Mouse (Mus musculus) hindbrain, embryonic 15.5 days (tissue): ENCODE measurements around the gene Tmtc2. TPM values are rescaled to one million over a fixed set of nuclear protein-coding genes. Genes with fewer than 3 reads are reported as not detected.
A peak's percentile ranks its signal among the peaks of the same experiment; 100 is the strongest.

Experiments used
- ATAC-seq: fragments of 200-750 bp; cut with Nextera tagmentation; 2 replicates; pipeline ENCODE4 v1.8.0; 2017; ENCODE audit warnings: low read depth, moderate number of reproducible peaks, moderate TSS enrichment; ENCODE audit not compliant: low FRiP score
- H3K27ac ChIP-seq: fragments of 300-500 bp; sonication (generic); replicated peaks from 2 replicates; pipeline ENCODE4 v1.5.1; 2015; ENCODE audit warnings: mild to moderate bottlenecking, inconsistent platforms
- H3K27me3 ChIP-seq: fragments of 300-500 bp; sonication (generic); 2 replicates; pipeline ENCODE4 v1.6.1; 2015; ENCODE audit warnings: control low read depth, inconsistent platforms
- H3K36me3 ChIP-seq: fragments of 300-500 bp; sonication (generic); 2 replicates; pipeline ENCODE4 v1.6.1; 2015; ENCODE audit warnings: control low read depth, inconsistent platforms
- H3K4me1 ChIP-seq: fragments of 300-500 bp; sonication (generic); replicated peaks from 2 replicates; pipeline ENCODE4 v1.6.1; 2015; ENCODE audit warnings: control low read depth, inconsistent platforms
- H3K4me2 ChIP-seq: fragments of 300-500 bp; sonication (generic); 2 replicates; pipeline ENCODE4 v1.6.1; 2015; ENCODE audit warnings: moderate library complexity, mild to moderate bottlenecking, inconsistent platforms
- H3K4me3 ChIP-seq: fragments of 300-500 bp; sonication (generic); 2 replicates; pipeline ENCODE4 v1.5.1; 2015; ENCODE audit warnings: mild to moderate bottlenecking, inconsistent platforms
- H3K9ac ChIP-seq: fragments of 300-500 bp; sonication (generic); 2 replicates; pipeline ENCODE4 v1.6.1; 2015; ENCODE audit warnings: inconsistent platforms
- H3K9me3 ChIP-seq: fragments of 300-500 bp; sonication (generic); 2 replicates; pipeline ENCODE4 v1.6.1; 2016; ENCODE audit warnings: control low read depth, inconsistent platforms
- WGBS: fragments of 180-500 bp; shearing (Covaris S2); methylation state at CpG from one replicate; pipeline ENCODE4 v1.1.7; 2015; 5-methylcytosine and 5-hydroxymethylcytosine counted together
- polyA plus RNA-seq: library from polyadenylated mRNA; unstranded; fragments of >200 nt; fragmentation: Nextera tagmentation; extraction: Ambion mirVana; gene quantifications from 2 replicates; pipeline ENCODE4 v1.2.1, GENCODE M21; 2015

Tmtc2 gene
- polyA plus RNA-seq, 1 experiment from 2014 or later = 8.5 TPM

DNA sequence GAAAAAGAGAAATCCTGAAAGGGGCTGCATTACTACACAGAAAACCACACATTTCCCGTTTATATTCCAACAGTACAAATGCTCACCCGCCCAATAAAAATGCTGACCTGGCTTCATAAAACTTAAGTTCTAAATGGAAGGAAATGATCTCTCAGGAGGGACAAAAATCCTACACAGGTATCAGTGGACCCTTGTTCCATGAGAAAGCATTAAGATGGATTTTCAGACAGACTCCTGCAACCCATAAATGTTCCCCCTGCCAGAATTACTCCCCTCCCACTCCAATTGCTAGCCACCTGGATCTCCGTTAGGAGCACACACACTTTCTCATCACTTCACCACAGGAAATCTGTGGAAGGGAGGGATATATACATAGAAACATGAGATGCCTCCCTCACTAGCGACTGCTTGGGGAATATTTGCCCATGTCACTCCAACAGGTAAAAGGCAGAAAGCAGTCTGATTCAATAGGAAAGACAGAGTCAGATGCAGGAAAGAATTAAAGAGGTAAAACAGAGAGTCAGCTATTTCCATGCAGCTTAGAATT is 250.5 kb downstream of the Tmtc2 start:
- Histone ChIP-seq H3K9me3 (no peaks in the 10 kb centered on the region), H3K27me3 (no peaks in the 10 kb centered on the region), H3K4me2 (no peak overlapping the region), H3K4me1 (no peaks in the 10 kb centered on the region; the same call in 1 of the 2 replicates), H3K9ac (no peak overlapping the region), H3K4me3 (no peak overlapping the region), H3K36me3 (peaks cover 15% of the 10 kb centered on the region), H3K27ac (no peak overlapping the region)
- ATAC-seq = no peak
- WGBS = 75% methylated on average over 4 of the region's 4 CpGs

DNA sequence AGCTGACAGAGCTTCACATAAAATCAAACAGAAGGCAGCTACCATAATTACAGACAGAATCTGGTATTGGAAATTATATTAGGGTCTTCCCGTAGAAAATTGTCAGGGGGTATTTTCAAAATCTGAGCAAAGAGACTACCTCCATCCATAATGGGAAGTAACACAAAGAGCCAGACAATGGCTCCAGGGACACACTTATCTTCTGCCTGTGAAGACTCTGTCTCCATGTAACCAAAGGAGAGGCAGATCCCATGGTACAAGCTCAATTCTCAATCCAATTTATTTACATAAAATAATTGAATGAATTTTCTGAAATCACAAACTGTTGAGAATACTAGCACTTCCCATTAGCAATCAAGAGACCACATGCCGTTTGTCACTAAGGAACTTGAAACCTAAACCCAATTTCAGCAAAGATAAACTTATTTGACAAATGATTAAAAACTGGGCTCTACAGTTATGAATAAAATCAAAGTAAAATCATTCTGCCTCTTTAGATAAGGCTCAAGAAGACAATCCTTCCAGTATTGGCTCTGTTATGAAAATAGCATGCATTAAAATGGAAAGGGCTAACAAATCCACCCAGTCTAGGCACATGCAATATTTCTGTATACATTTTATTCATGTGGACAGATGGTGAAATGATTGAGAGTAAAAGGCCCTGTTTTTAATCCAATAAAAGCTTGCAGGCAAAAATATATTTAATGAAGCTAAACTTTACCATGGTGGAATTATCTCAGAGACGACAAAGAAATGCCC is 254.8 kb downstream of the Tmtc2 start:
- no peak overlapping the region for H3K27ac ChIP-seq
- WGBS = 43% methylated on average over 3 of the region's 3 CpGs
- no peak for ATAC-seq

GRCm38 (mm10) chr10:105318869-105319268 is 255.4 kb downstream of the Tmtc2 start:
- no peaks in the 10 kb centered on the region for H3K4me1 ChIP-seq
- WGBS = 31% methylated on average over 2 of the region's 2 CpGs
- peak; percentile 51; the same call in 1 of the 2 replicates for ATAC-seq

More for the DNA sequence above, 254.8 kb downstream of the Tmtc2 start:
- Histone ChIP-seq H3K9me3 (no peaks in the 10 kb centered on the region), H3K27me3 (no peaks in the 10 kb centered on the region), H3K4me2 (no peak overlapping the region), H3K4me1 (no peaks in the 10 kb centered on the region; the same call in 1 of the 2 replicates), H3K36me3 (peaks cover 15% of the 10 kb centered on the region), H3K9ac (no peak overlapping the region), H3K4me3 (no peak overlapping the region)

DNA sequence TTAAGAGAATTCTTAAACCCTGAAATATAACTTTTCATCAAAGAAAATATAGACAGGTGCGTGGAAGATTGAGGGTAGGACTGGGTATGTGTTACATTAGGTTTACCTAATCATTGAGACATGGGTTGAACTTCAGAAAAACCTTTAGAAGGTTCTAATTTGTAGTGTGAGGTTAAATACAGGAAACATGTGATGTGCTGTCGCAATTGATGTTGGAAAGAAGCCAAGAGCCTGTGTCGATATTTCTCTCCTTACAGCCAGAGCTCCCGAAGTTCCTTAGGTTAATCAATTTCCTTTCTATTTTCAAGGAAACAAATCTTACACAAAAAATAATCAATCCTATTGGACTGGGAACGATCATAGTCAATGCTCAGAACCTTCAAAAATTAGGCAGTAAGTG is 261.3 kb downstream of the Tmtc2 start:
- Histone ChIP-seq H3K4me2 (no peak overlapping the region), H3K27me3 (no peaks in the 10 kb centered on the region), H3K27ac (no peak overlapping the region), H3K9ac (no peak overlapping the region), H3K4me3 (no peak overlapping the region), H3K36me3 (no peaks in the 10 kb centered on the region), H3K4me1 (no peaks in the 10 kb centered on the region), H3K9me3 (no peaks in the 10 kb centered on the region)
- 78% methylated on average over 5 of the region's 5 CpGs for WGBS
- ATAC-seq = no peak

More at GRCm38 (mm10) chr10:105318869-105319268, 255.4 kb downstream of the Tmtc2 start:
- Histone ChIP-seq H3K4me3 (no peak overlapping the region), H3K9me3 (no peaks in the 10 kb centered on the region), H3K9ac (no peak overlapping the region), H3K27ac (no peak overlapping the region), H3K4me2 (no peak overlapping the region), H3K36me3 (peaks cover 15% of the 10 kb centered on the region), H3K27me3 (no peaks in the 10 kb centered on the region)

- no peak for ATAC-seq
Observed at GRCm38 (mm10) chr10:105297560-105297959, 276.7 kb downstream of the Tmtc2 start.

GRCm38 (mm10) chr10:105292961-105293360 is 281.3 kb downstream of the Tmtc2 start:
- ATAC-seq = no peak

More at GRCm38 (mm10) chr10:105297560-105297959, 276.7 kb downstream of the Tmtc2 start:
- Histone ChIP-seq H3K36me3 (0 out of 2 replicates have a peak, but pooled peaks cover 3% of the 10 kb centered on the region), H3K4me3 (no peak overlapping the region), H3K9me3 (no peaks in the 10 kb centered on the region), H3K9ac (no peak overlapping the region), H3K4me1 (no peaks in the 10 kb centered on the region), H3K27me3 (no peaks in the 10 kb centered on the region), H3K27ac (no peak overlapping the region), H3K4me2 (no peak overlapping the region)
- WGBS = 71% methylated on average over 3 of the region's 3 CpGs

GRCm38 (mm10) chr10:105288472-105288871 is 285.8 kb downstream of the Tmtc2 start:
- H3K27ac ChIP-seq = no peak overlapping the region
- 72% methylated on average over 2 of the region's 2 CpGs for WGBS
- no peak for ATAC-seq
- H3K4me2 ChIP-seq = no peak overlapping the region
- no peak overlapping the region for H3K4me3 ChIP-seq
- H3K9ac ChIP-seq = no peak overlapping the region
- H3K4me1 ChIP-seq = 0 out of 2 replicates have a peak, but pooled peaks cover 3% of the 10 kb centered on the region
- H3K27me3 ChIP-seq = no peaks in the 10 kb centered on the region
- H3K36me3 ChIP-seq = no peaks in the 10 kb centered on the region
- H3K9me3 ChIP-seq = no peaks in the 10 kb centered on the region

More at GRCm38 (mm10) chr10:105292961-105293360, 281.3 kb downstream of the Tmtc2 start:
- WGBS = 88% methylated on average over 1 of the region's 1 CpGs
- no peaks in the 10 kb centered on the region for H3K9me3 ChIP-seq
- H3K36me3 ChIP-seq = no peaks in the 10 kb centered on the region
- H3K4me2 ChIP-seq = no peak overlapping the region
- H3K4me1 ChIP-seq = 0 out of 2 replicates have a peak, but pooled peaks cover 3% of the 10 kb centered on the region
- no peaks in the 10 kb centered on the region for H3K27me3 ChIP-seq
- H3K27ac ChIP-seq = no peak overlapping the region
- H3K4me3 ChIP-seq = no peak overlapping the region
- no peak overlapping the region for H3K9ac ChIP-seq

DNA sequence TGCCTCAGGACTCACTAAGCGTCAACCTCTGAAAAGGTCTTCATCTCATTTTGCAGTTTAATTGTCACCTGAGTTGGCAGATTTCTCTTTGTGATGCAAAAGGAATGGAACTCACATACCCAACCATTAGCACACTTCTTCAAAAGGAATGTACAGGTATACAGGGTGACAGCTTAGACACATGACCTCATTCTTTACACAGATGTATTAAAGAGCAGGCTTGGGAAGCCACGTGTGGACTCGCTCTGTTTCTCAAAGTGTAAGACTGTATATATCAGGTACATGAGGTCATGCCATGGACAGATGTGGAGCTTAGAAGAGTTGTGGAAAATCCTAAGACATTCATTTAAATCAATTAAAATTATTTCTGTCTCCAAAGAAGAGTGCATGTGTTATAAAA is 286.7 kb downstream of the Tmtc2 start:
- no peak overlapping the region for H3K27ac ChIP-seq
- no peak overlapping the region for H3K4me3 ChIP-seq
- no peaks in the 10 kb centered on the region for H3K36me3 ChIP-seq
- 0 out of 2 replicates have a peak, but pooled peaks cover 3% of the 10 kb centered on the region for H3K4me1 ChIP-seq
- no peaks in the 10 kb centered on the region for H3K9me3 ChIP-seq
- H3K4me2 ChIP-seq = no peak overlapping the region
- H3K9ac ChIP-seq = no peak overlapping the region
- no peaks in the 10 kb centered on the region for H3K27me3 ChIP-seq
- 85% methylated on average over 3 of the region's 3 CpGs for WGBS
- ATAC-seq = no peak

DNA sequence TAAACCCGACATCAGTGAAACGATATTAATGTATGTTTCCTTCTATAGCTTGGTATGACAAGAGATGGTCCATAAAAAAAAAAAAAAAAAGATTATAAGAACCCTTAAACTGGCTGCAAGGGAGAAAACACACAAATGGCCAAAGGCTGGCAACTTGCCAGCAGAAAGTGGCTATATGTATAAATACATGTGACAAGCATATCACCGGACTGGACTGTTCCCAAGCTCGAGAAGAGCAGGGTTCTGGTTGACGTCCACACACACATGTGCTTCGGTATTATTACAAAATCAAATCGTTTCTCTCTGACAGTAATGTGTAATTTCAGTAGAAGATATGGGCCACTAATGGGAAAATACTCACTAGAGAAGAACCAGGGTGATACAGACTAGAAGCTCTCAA is 287.2 kb downstream of the Tmtc2 start:
- Histone ChIP-seq H3K27ac (no peak overlapping the region), H3K4me3 (no peak overlapping the region), H3K4me2 (no peak overlapping the region), H3K4me1 (0 out of 2 replicates have a peak, but pooled peaks cover 3% of the 10 kb centered on the region), H3K36me3 (no peaks in the 10 kb centered on the region), H3K27me3 (no peaks in the 10 kb centered on the region), H3K9ac (no peak overlapping the region), H3K9me3 (no peaks in the 10 kb centered on the region)
- ATAC-seq = no peak
- WGBS = 82% methylated on average over 7 of the region's 7 CpGs

GRCm38 (mm10) chr10:105286221-105286620 is 288.0 kb downstream of the Tmtc2 start:
- no peak for ATAC-seq
- 77% methylated on average over 2 of the region's 2 CpGs for WGBS

DNA sequence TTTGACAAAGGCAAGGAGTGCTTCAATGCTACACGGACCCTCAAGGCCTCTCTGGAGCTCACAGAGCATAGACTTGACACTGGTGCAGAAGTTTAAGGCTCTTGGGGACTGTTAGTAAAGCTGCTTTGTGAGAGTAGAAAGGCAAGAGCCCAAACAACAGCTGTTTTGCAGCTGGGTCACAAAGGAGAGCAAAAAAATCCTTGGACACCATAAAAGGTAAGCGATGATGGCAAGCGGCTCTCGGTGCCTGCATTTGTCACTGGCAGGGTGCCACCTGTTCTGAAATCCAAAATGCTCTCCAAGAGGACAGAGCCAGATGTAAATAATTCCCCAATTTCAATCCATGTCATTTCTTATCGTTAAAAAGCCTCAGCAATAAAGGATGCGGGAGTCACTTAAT is 290.1 kb downstream of the Tmtc2 start:
- Histone ChIP-seq H3K27me3 (no peaks in the 10 kb centered on the region), H3K9me3 (no peaks in the 10 kb centered on the region), H3K4me3 (no peak overlapping the region), H3K9ac (no peak overlapping the region), H3K36me3 (no peaks in the 10 kb centered on the region), H3K27ac (no peak overlapping the region), H3K4me2 (no peak overlapping the region), H3K4me1 (0 out of 2 replicates have a peak, but pooled peaks cover 3% of the 10 kb centered on the region)
- no peak for ATAC-seq
- 71% methylated on average over 6 of the region's 6 CpGs for WGBS

More at GRCm38 (mm10) chr10:105286221-105286620, 288.0 kb downstream of the Tmtc2 start:
- Histone ChIP-seq H3K4me3 (no peak overlapping the region), H3K4me1 (0 out of 2 replicates have a peak, but pooled peaks cover 3% of the 10 kb centered on the region), H3K36me3 (no peaks in the 10 kb centered on the region), H3K4me2 (no peak overlapping the region), H3K27ac (no peak overlapping the region), H3K27me3 (no peaks in the 10 kb centered on the region), H3K9me3 (no peaks in the 10 kb centered on the region), H3K9ac (no peak overlapping the region)

DNA sequence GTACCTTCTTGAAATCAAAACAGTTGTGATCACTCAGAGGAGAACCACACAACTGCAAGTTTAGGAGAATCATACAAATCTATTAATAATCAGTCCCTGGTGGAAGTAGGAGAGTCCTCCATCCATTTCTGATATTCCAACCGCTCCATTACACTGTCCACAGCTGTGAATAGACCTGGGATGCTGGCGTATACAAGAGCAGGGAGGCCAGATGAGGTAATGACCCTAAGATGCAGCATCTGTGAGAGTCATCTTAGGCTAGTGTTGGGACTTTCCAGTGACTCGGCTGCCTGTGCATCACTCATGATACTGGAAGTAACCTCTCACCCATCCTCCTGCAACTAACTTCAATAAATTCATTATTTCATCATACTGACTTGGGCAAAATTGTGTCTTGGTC is 293.3 kb downstream of the Tmtc2 start:
- Histone ChIP-seq H3K9me3 (no peaks in the 10 kb centered on the region), H3K4me1 (no peaks in the 10 kb centered on the region), H3K36me3 (no peaks in the 10 kb centered on the region), H3K4me2 (no peak overlapping the region), H3K9ac (no peak overlapping the region), H3K27me3 (no peaks in the 10 kb centered on the region), H3K27ac (no peak overlapping the region), H3K4me3 (no peak overlapping the region)
- ATAC-seq = no peak
- WGBS = 84% methylated on average over 3 of the region's 3 CpGs
